Mouse (Mus musculus) 3134 (cell line): ENCODE measurements around the gene Timmdc1.

Source experiments
- DNase-seq: peaks from one replicate; pipeline ENCODE4 v3.0.0-alpha.2; 2011; ENCODE audit warnings: low spot score; ENCODE audit not compliant: insufficient read length; ENCODE audit errors: extremely low read depth

The Timmdc1 gene

DNA sequence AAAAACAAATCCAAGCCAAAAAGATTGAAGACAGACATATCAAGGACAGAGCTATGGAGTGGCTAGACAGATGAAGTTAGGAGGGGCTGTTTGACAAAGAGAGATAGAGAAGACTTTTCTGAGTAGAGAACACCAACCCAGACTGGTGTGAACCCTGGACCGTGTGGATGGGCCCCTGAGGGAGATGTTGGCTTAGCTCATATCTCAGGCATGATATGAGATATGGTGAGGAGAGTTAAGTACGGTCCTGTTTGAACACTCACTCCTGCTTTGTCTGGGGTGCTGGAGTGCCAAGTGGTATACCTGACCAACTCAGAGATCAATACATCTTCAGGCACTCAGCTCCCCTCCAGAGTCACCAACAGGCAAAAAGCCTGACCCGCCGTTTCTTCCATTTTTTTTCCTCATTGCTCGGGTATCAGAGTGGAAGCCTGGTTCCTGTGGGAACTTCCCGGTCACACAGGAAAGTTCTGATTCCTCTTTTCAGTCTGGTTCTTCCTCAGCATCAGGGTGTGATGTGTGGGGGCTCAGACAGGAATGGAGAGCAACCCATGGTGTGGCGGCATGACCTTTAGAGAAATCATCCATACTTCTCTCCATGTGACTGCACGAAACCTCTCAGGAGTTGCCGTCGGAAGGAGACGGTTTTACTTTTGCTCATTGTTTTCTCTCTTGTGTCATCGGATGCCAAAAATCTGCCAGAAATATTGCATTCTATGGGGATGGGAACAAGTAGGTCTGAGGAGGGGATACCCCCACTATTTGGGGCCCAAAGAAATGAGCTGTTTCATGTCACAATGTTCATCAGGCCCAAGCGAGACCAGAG, 55.2 kb downstream of the Timmdc1 start:
- DNase-seq, result no peak

- DNase-seq, result no peak
These were observed 56.4 kb downstream of the Timmdc1 start for GRCm38 (mm10) chr16:38466089-38466488.

DNA sequence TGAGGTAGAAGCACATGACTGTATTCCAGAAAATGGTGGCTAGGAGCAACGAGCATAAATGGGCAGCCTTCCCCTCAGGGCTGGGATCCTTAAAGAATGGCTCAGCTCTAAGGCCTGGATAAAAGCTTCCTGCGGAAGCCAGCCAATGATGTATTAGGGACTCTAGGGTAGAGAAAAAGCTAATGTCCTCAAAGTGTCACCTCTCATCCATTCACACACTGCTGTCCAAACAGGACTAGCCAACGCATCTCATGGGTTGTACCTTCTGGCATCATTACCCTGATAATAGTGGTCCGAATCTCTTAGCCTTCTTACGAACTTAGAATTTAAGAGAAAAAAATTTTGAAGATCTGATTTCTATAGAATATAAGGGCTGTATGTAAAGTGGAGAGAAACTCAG, 59.2 kb downstream of the Timmdc1 start:
- DNase-seq, result no peak

DNA sequence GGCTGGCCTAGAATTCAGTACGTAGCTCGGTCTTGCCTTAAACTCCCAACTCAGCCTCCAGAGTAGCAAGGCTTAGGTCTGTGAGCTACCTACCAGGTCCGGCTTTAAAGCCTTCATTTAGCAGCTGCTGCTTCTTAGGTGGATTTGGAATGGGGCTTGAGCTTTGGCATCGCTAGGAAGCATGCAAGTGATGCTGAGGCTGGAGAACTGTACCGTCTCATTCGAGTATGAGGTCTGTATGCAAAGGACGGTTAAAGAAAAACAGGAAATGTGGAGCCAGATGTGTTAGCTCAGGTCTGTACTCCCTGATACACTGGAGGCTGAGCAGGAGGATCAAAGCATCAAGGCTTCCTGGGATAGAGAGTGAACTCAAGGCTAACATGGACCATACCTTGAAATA, 60.3 kb downstream of the Timmdc1 start:
- no peak for DNase-seq

DNA sequence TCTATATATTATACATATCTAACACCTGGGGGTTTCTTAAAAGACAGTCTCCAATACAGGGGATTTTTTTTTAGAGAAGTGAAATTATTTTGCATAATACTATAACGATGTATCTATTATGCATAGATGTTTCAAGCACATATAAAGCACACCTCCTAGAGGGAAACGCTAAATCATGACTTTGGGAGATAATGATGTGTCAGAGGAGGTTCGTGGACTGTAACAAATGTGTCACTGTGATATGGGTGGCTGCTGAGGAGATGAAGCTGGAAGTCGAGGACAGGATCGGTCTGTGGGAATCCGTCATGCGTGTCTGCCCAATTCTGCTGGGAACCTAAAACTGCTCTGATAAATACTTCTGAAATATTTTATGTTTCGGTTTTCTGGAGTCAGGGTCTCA, 60.7 kb downstream of the Timmdc1 start:
- no peak for DNase-seq

DNA sequence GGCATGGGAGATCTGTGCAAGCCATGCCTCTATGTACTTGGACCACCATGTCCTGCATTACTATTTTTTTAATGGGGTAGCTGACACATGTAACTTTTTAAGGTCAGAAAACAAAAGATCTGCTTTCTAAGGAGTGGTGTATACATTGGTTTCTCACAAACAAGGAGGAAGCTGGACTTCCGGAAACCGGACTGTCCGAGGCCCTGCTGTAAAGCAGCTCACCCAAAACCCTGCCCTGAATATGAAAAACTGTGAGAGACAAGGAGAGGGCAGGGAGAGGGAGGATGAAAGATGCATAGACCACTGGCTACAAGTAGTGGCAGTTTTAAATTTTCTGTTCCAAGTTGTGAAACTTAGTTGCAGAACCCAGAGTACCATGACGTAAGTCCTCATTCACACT, 62.5 kb downstream of the Timmdc1 start:
- DNase-seq, result no peak

DNA sequence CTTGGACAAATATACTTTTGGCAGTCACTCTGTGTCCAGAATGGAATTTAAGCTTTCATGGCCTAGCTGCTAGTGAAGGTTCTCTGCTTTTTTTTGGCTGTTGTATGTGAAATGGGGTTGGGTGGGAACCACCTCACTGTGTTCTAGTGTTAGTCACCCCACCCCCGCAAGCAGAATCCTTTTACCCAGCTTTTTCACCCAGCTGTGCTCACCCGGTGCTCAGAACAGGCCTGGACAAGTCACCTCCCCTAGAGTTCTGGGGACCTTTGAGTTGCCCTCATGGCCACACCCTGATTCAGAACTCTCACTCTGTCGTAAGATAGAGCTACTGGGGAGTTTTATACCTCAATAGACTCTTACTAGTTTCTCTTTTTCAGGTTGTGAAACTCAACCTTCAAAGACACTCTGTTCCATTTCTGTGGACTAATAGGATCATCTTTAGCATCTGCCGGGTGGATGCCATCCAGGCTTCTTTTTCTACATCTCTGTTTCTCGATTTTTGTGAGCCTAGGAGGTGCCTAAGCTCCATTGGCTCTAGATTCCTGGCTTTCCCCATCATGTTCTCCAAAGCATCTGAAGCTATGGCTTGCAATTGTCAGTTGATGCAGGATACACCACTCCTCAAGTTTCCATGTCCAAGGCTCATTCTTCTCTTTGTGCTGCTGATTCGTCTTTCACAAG, 63.7 kb downstream of the Timmdc1 start:
- DNase-seq, result no peak

DNA sequence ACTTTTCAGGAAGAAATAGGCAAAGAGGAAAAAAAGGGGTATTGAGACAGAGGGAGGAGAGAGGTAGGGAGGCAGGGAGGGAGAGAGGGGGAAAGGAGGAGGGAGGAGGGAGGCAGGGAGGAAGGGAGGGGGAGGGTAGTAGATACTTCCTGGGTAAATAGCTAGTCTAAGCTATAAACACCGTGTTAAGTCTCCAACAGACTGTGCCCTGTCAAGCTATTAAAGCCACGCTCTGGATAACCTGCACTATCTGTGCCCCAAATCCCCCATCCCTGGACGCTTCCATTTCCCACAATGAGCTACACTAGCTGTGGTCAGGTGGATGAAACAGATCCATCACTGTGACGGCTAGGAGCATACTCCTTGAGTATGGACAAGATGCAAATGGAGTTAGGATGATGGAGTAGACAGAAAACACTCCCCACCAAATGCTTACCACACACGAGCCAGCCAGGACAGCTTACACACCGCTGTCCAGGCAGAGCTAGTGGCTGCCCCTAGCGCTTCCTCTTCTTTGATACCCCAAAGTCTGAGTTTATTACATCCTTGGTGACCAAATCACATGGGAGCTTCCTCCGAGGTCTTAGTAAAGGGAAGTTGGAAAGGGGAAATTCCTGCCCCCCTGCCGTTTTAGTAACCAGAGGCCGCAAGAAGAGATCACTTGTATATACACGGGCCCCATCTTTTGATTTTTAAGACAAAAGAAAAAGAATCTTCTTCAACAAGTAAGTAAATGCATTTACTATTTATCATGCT, 65.5 kb downstream of the Timmdc1 start:
- no peak for DNase-seq

DNA sequence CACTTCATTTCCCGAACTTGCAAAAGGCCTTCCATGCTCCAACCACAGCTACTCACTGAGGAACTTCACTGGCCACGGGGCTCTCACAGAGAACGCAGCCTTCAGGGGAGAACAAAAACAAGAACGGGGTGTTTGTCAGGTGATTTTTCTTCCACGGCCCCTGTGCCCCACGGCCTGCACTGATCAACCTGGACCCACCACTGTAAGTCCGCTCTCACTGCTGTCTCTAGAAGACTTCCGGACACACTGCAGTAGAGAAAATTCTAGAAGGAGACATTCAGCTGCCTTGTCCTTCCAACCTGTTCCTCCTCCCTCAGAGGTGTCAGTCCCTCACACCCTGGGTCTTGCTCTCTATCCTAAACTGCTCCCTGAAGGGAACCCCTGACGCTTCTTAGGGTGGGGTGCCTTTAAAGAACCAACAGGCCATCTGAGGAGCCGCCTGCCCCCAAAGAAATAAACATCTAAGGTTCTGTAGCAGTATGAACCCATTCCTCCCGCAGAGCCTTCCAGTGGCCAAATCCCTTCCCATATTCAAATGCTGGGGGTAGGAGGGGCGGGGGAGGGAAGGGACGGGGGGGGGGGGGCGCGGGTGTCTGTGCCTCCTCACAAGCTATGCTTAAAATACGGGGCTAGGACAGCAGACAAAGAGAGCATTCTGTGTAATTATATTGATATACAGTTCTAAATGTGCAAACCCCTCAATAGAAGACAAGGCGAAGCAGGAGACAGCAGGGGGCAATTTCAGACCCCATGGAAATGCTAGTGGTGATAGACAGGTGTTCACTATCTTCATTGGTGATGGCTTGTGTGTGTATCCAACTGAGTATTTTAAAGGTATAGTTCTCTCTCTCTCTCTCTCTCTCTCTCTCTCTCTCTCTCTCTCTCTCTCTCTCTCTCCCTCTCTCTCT, 66.7 kb downstream of the Timmdc1 start, which contains the start of gene Cd80:
Gene Cd80, plus strand, starts transcription at position 51 of the 908 bp plus-strand sequence.
- DNase-seq, result no peak

DNA sequence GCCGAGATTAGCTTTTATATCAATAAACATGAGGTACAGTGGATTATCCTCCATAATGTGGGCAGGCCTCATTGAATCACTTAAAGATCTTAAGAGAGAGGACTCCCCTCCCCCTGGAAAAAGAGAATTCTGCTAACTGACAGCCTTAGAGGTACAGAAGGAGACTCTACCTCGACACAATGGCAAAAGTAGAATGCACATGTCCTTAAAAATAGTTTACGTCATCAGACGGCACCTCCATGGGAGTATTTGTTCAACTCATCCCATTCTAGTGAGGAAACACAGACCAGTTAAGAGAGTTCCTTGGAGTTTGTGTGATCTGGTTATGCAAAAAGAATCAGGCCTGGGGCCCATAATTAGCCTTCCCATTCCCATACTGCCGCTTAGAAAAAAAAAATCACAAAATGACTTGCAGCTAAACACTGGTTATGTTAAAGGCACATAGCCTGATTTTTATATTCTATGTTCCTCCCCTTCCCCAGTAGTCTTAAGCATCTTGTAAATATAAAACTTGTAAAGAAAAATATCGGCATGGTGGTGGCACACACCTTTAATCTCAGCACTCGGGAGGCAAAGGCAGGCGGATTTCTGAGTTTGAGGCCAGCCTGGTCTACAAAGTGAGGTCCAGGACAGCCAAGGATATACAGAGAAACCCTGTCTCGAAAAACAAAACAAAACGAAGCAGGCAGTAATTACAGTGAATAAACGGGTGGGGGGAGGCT, 67.8 kb downstream of the Timmdc1 start:
- no peak for DNase-seq

DNA sequence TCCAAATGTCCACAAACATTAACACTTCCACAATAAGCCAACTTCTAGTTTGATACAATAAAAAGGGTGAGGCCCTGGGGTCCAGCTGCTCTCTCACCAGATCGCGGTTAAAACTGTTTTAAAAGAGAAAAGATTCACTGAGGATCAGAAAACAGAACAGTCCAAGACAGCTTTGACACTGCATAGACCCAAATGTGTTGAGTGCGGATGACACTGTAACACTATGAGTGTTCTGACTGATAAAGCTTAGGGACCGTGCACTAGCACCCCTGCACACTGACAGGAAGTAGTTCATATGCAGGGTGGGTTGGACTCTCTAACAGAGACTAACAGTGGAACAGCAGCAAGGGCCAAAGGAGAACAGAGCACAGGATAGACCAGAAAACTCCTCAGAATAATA, 68.5 kb downstream of the Timmdc1 start:
- no peak for DNase-seq

DNA sequence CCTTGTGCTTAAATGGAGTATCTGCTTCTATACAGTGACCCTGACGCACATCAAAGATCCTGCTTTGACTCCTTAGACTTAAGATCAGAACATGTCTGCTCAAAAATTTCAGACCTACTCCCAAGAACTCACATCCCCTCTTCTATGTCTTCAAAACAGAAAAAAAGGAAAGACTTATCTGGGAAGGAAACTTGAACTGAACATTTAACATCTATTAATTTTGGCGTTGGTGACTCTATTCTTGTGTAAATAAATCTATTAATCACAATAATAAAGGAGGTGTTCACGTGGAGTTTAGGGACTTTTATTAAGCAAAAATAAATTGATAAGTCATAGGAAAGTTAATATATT, 69.3 kb downstream of the Timmdc1 start:
- no peak for DNase-seq

GRCm38 (mm10) chr16:38452442-38453202, 69.8 kb downstream of the Timmdc1 start, which contains the start of gene Adprh:
Adprh (minus strand) TSS chr16:38452703.
- DNase-seq, result peak; percentile 98

- DNase-seq, result no peak
These were observed 70.8 kb downstream of the Timmdc1 start for GRCm38 (mm10) chr16:38451421-38452205.

DNA sequence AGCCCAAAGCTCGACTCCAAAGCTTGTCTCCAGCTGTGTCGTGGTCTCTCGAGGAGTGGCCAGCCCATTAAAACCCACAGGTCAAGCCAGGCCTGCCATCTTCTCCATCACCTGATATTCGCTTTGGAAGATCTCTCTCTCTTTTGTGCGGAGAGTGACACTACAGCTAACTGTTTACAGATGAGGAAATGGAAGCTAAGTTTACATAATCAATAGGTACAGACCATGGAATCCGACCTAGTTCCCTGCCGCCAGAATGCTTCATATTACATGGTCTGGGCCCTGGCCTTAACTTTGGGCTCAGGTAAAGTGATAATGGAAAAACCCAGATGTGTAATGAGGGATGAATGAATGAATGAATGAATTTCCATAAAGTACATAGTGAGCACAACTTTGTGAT, 71.8 kb downstream of the Timmdc1 start:
- DNase-seq, result no peak

GRCm38 (mm10) chr16:38448458-38448857, 74.0 kb downstream of the Timmdc1 start:
- no peak for DNase-seq
